Mouse (Mus musculus) limb, embryonic 11.5 days (tissue): ENCODE data around the gene Hyls1. TPM values are rescaled to one million over a fixed set of nuclear protein-coding genes. Genes with fewer than 3 reads are reported as not detected.

Source experiments
- ATAC-seq: fragments of 200-750 bp; cut with Nextera tagmentation; 2 replicates; pipeline ENCODE4 v1.8.0; 2017; ENCODE audit warnings: low read depth; ENCODE audit not compliant: insufficient number of reproducible peaks, low FRiP score, low TSS enrichment
- DNase-seq: peaks from one replicate; pipeline ENCODE4 v3.0.0-alpha.2; 2015; ENCODE audit warnings: low spot score
- H3K27ac ChIP-seq: fragments of 300-500 bp; sonication (generic); replicated peaks from 2 replicates; pipeline ENCODE4 v1.5.1; 2014; ENCODE audit warnings: low read depth, mild to moderate bottlenecking, low read length
- H3K27me3 ChIP-seq: fragments of 300-500 bp; sonication (generic); 2 replicates; pipeline ENCODE4 v1.6.1; 2014; ENCODE audit warnings: mild to moderate bottlenecking, low read length, mixed read lengths; ENCODE audit not compliant: control insufficient read depth, insufficient read depth
- H3K36me3 ChIP-seq: fragments of 300-500 bp; sonication (generic); 2 replicates; pipeline ENCODE4 v1.6.1; 2014; ENCODE audit warnings: mild to moderate bottlenecking, low read length, moderate library complexity, mixed read lengths; ENCODE audit not compliant: control insufficient read depth, insufficient read depth
- H3K4me1 ChIP-seq: fragments of 300-500 bp; sonication (generic); 2 replicates; pipeline ENCODE4 v1.6.1; 2014; ENCODE audit warnings: low read length, mixed read lengths; ENCODE audit not compliant: control insufficient read depth, insufficient read depth
- H3K4me2 ChIP-seq: fragments of 300-500 bp; sonication (generic); 2 replicates; pipeline ENCODE4 v1.6.1; 2014; ENCODE audit warnings: low read depth, mild to moderate bottlenecking, moderate library complexity; ENCODE audit not compliant: severe bottlenecking
- H3K4me3 ChIP-seq: fragments of 300-500 bp; sonication (generic); 2 replicates; pipeline ENCODE4 v1.5.1; 2014; ENCODE audit warnings: low read depth, low read length
- H3K9ac ChIP-seq: fragments of 300-500 bp; sonication (generic); 2 replicates; pipeline ENCODE4 v1.6.1; 2014; ENCODE audit warnings: mild to moderate bottlenecking, low read length
- H3K9me3 ChIP-seq: fragments of 300-500 bp; sonication (generic); 2 replicates; pipeline ENCODE4 v1.6.1; 2016; ENCODE audit warnings: low read length; ENCODE audit not compliant: control insufficient read depth
- WGBS: fragments of 180-500 bp; shearing (Covaris S2); extraction: QIAGEN DNeasy Blood & Tissue Kit; methylation state at CpG from one replicate; pipeline ENCODE4 v1.1.7; 2014; 5-methylcytosine and 5-hydroxymethylcytosine counted together
- polyA plus RNA-seq: library from polyadenylated mRNA; unstranded; fragments of >200 nt; fragmentation: Nextera tagmentation; extraction: Ambion mirVana; gene quantifications from 2 replicates; pipeline ENCODE4 v1.2.1, GENCODE M21; 2014

Hyls1 gene
- polyA plus RNA-seq, 1 experiment from 2014 or later: 23.8 TPM

GRCm38 (mm10) chr9:35556494-35557102, 13.6 kb downstream of the Hyls1 start:
- Histone ChIP-seq H3K4me3 (no peak overlapping the region), H3K27me3 (no peaks in the 10 kb centered on the region; the same call in 1 of the 2 replicates), H3K4me1 (peaks cover 7% of the 10 kb centered on the region), H3K9ac (no peak overlapping the region), H3K9me3 (no peaks in the 10 kb centered on the region), H3K27ac (no peak overlapping the region), H3K4me2 (no peak overlapping the region), H3K36me3 (peaks cover 3% of the 10 kb centered on the region; the same call in 1 of the 2 replicates)
- peak; percentile 12 for DNase-seq
- ATAC-seq: no peak
- WGBS: 60% methylated on average over 12 of the region's 12 CpGs

DNA sequence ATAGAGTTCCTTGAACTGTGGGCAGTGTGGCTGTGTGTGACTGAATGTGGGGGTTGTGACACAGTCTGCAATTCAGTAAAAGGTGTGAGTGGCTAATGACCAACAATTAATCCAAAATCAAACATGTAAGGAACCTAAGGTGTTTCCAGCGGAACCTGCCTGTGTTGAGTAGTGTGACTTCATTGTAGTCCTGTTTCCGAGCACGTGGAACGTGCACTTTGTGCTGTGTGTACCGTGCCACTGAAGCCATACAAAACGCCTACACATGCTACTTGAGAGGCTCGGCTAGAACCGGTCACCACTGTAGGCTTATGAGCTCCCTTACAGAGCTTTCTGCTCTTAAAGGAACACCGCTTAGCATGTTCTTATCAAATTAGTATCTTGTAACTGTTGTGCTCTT, 21.7 kb downstream of the Hyls1 start:
- Histone ChIP-seq H3K9ac (no peak overlapping the region), H3K27ac (no peak overlapping the region), H3K4me1 (no peaks in the 10 kb centered on the region), H3K27me3 (no peaks in the 10 kb centered on the region), H3K4me2 (no peak overlapping the region), H3K36me3 (no peaks in the 10 kb centered on the region), H3K4me3 (no peak overlapping the region), H3K9me3 (no peaks in the 10 kb centered on the region)
- ATAC-seq: no peak
- no peak for DNase-seq
- WGBS: 81% methylated on average over 9 of the region's 9 CpGs

- DNase-seq: no peak
- 89% methylated on average over 9 of the region's 9 CpGs for WGBS
Observed at GRCm38 (mm10) chr9:35546745-35547144, 23.5 kb downstream of the Hyls1 start.

GRCm38 (mm10) chr9:35545704-35546103, 24.5 kb downstream of the Hyls1 start:
- no peaks in the 10 kb centered on the region for H3K36me3 ChIP-seq
- DNase-seq: no peak
- H3K4me3 ChIP-seq: no peak overlapping the region
- H3K4me1 ChIP-seq: no peaks in the 10 kb centered on the region
- no peak overlapping the region for H3K9ac ChIP-seq
- no peak overlapping the region for H3K27ac ChIP-seq
- no peak for ATAC-seq
- no peak overlapping the region for H3K4me2 ChIP-seq
- 74% methylated on average over 12 of the region's 12 CpGs for WGBS
- H3K9me3 ChIP-seq: no peaks in the 10 kb centered on the region
- no peaks in the 10 kb centered on the region for H3K27me3 ChIP-seq

More at GRCm38 (mm10) chr9:35546745-35547144, 23.5 kb downstream of the Hyls1 start:
- H3K27me3 ChIP-seq: no peaks in the 10 kb centered on the region
- no peaks in the 10 kb centered on the region for H3K4me1 ChIP-seq
- H3K9ac ChIP-seq: no peak overlapping the region
- no peak for ATAC-seq
- no peaks in the 10 kb centered on the region for H3K9me3 ChIP-seq
- H3K4me3 ChIP-seq: no peak overlapping the region
- no peaks in the 10 kb centered on the region for H3K36me3 ChIP-seq
- no peak overlapping the region for H3K4me2 ChIP-seq
- no peak overlapping the region for H3K27ac ChIP-seq

- ATAC-seq (no peak), DNase-seq (no peak)
- Histone ChIP-seq H3K9ac (no peak overlapping the region), H3K4me1 (no peaks in the 10 kb centered on the region), H3K9me3 (no peaks in the 10 kb centered on the region), H3K4me2 (no peak overlapping the region), H3K27me3 (no peaks in the 10 kb centered on the region), H3K4me3 (no peak overlapping the region), H3K27ac (no peak overlapping the region), H3K36me3 (no peaks in the 10 kb centered on the region)
- 53% methylated on average over 2 of the region's 2 CpGs for WGBS
Observed at GRCm38 (mm10) chr9:35544666-35545065, 25.5 kb downstream of the Hyls1 start.

GRCm38 (mm10) chr9:35543099-35543860, 26.9 kb downstream of the Hyls1 start:
- Histone ChIP-seq H3K9ac (no peak overlapping the region), H3K27me3 (no peaks in the 10 kb centered on the region), H3K36me3 (no peaks in the 10 kb centered on the region), H3K4me1 (no peaks in the 10 kb centered on the region), H3K4me3 (no peak overlapping the region), H3K9me3 (no peaks in the 10 kb centered on the region), H3K27ac (no peak overlapping the region), H3K4me2 (no peak overlapping the region)
- WGBS: 87% methylated on average over 14 of the region's 14 CpGs
- DNase-seq (no peak), ATAC-seq (no peak)

DNA sequence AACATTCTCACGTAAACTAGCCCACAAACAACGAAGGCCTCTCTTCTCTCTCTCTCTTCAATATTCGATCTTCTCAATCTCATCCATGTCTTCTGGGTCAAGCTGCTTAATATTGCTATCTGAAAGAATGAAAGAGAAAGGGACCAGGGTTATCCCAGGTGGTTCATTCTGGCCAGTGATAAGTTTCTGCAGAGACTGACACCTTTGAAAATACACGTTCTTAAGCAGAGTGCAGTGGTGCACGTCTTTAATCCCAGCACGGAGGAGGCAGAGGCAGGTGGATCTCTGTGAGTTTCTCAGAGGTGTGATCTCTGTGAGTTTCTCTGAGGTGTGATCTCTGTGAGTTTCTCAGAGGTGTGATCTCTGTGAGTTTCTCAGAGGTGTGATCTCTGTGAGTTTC, 28.3 kb downstream of the Hyls1 start:
- H3K4me2 ChIP-seq: no peak overlapping the region
- ATAC-seq (no peak), DNase-seq (no peak)
- H3K9ac ChIP-seq: no peak overlapping the region
- H3K4me1 ChIP-seq: no peaks in the 10 kb centered on the region
- WGBS: 73% methylated on average over 6 of the region's 6 CpGs
- H3K36me3 ChIP-seq: no peaks in the 10 kb centered on the region
- no peak overlapping the region for H3K27ac ChIP-seq
- no peak overlapping the region for H3K4me3 ChIP-seq
- no peaks in the 10 kb centered on the region for H3K9me3 ChIP-seq
- no peaks in the 10 kb centered on the region for H3K27me3 ChIP-seq

DNA sequence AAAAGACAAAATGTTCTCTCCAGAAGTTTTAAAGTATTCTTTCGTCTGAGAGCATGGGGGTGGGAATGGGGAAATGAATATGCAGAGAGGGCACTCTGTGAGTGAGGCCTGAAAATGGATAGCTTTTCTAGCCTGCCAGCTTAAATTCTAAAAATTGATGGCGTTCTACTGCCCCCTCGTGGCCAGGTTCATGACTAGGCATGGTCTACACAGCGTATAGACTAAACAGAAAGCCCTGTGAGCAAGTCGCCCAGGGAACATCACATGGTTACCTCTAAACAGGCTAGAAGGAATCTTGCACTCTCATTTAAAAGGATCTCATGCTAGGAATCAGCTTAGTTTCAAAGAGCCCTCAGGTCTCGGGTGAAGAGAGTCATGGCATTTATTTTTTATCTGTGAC, 28.7 kb downstream of the Hyls1 start:
- WGBS: 9% methylated on average over 6 of the region's 6 CpGs
- Histone ChIP-seq H3K9ac (no peak overlapping the region), H3K9me3 (no peaks in the 10 kb centered on the region), H3K4me3 (no peak overlapping the region), H3K36me3 (no peaks in the 10 kb centered on the region), H3K4me1 (no peaks in the 10 kb centered on the region), H3K4me2 (no peak overlapping the region), H3K27ac (no peak overlapping the region), H3K27me3 (no peaks in the 10 kb centered on the region)
- ATAC-seq (peak; percentile 61; the same call in 1 of the 2 replicates), DNase-seq (peak; percentile 94)
